Mouse (Mus musculus): ENCODE measurements around the gene Mid1. TPM values are rescaled to one million over a fixed set of nuclear protein-coding genes. Genes with fewer than 3 reads are reported as not detected.
"Not testable (repeated sequence)": the region's sequence is repeated elsewhere in the genome, so short reads cannot be mapped to it uniquely, and the experiment has no call there.

The Mid1 gene
- total and polyA plus RNA-seq, 2 experiments from 2014 or later, result 3.8 to 8.5 TPM

GRCm38 (mm10) chrX:170021750-170022461, 336.9 kb downstream of the Mid1 start:
- peak; percentile 87 for TF ChIP-seq CTCF (IDR thresholded peaks at IDR 0.05; ENCODE audit: low read depth)
- H3K27ac ChIP-seq; H3K27me3 ChIP-seq (ENCODE audit: insufficient read depth, low read length); H3K4me3 ChIP-seq (ENCODE audit: low read length); H3K36me3 ChIP-seq (ENCODE audit: insufficient read depth, low read length); H3K9ac ChIP-seq (replicated peaks; ENCODE audit: low read length); H3K4me2 ChIP-seq (ENCODE audit: low read depth, low read length); H3K4me1 ChIP-seq (ENCODE audit: insufficient read depth, low read length): not testable (repeated sequence)
- peaks cover 12% of the 10 kb centered on the region; the same call in 1 of the 2 replicates for H3K9me3 ChIP-seq (ENCODE audit: low read length)
- ATAC-seq (0 out of 2 replicates have a peak, but pooled peaks have one; percentile 30), DNase-seq (ENCODE audit: low spot score) (peak; percentile 88)
- 49% methylated on average over 15 of the region's 15 CpGs for WGBS

Other genes starting within 250 kb of the Mid1 start
- gene 4933400A11Rik, start 94.4 kb downstream of the Mid1 start, total RNA-seq (2014; rRNA removed), result not detected in 2 replicates
- gene 4933400A11Rik, start 94.4 kb downstream of the Mid1 start, polyA plus RNA-seq (2015; fragmentation: Nextera tagmentation; extraction: Ambion mirVana), result not detected in 2 replicates